Mouse (Mus musculus) spleen, adult 2 months (tissue): ENCODE measurements around the gene Naglu.

Source experiments
- CTCF ChIP-seq: fragments of 200-500 bp; IDR thresholded peaks from 2 replicates; pipeline ENCODE4 v1.5.1; 2011; ENCODE audit warnings: mild to moderate bottlenecking, inconsistent platforms; ENCODE audit not compliant: insufficient read depth, insufficient read length, insufficient replicate concordance; ENCODE audit errors: extremely low read depth
- POLR2A ChIP-seq: fragments of 200-500 bp; IDR thresholded peaks from 2 replicates; pipeline ENCODE4 v1.6.1; 2011; ENCODE audit warnings: low read depth, low read length, inconsistent platforms

GRCm38 (mm10) chr11:101027121-101027520 is 42.7 kb upstream of the Naglu start:
- TF ChIP-seq POLR2A, result no peak
- TF ChIP-seq CTCF, result no peak
